Mouse (Mus musculus) hindbrain, postnatal 0 days (tissue): ENCODE measurements around the gene Prss48. TPM values are rescaled to one million over a fixed set of nuclear protein-coding genes. Genes with fewer than 3 reads are reported as not detected.

Source experiments
- ATAC-seq: fragments of 200-750 bp; cut with Nextera tagmentation; 2 replicates; pipeline ENCODE4 v1.8.0; 2017; ENCODE audit warnings: mild to moderate bottlenecking, moderate TSS enrichment, moderate library complexity
- DNase-seq: peaks from one replicate; pipeline ENCODE4 v3.0.0-alpha.2; 2015; ENCODE audit warnings: low spot score
- H3K27ac ChIP-seq: fragments of 300-500 bp; sonication (generic); 2 replicates; pipeline ENCODE4 v1.5.1; 2014; ENCODE audit warnings: mild to moderate bottlenecking
- H3K27me3 ChIP-seq: fragments of 300-500 bp; sonication (generic); 2 replicates; pipeline ENCODE4 v1.6.1; 2014; ENCODE audit warnings: low read length, mixed read lengths; ENCODE audit not compliant: insufficient read depth
- H3K36me3 ChIP-seq: fragments of 300-500 bp; sonication (generic); 2 replicates; pipeline ENCODE4 v1.6.1; 2014; ENCODE audit warnings: low read length, mixed read lengths; ENCODE audit not compliant: insufficient read depth
- H3K4me1 ChIP-seq: fragments of 300-500 bp; sonication (generic); 2 replicates; pipeline ENCODE4 v1.6.1; 2014; ENCODE audit warnings: antibody characterized with exemption, low read length, mixed read lengths; ENCODE audit not compliant: insufficient read depth
- H3K4me2 ChIP-seq: fragments of 300-500 bp; sonication (generic); 2 replicates; pipeline ENCODE4 v1.6.1; 2014; ENCODE audit warnings: low read depth, mild to moderate bottlenecking, low read length, moderate library complexity, mixed read lengths
- H3K4me3 ChIP-seq: fragments of 300-500 bp; sonication (generic); 2 replicates; pipeline ENCODE4 v1.5.1; 2014; ENCODE audit warnings: low read length
- H3K9ac ChIP-seq: fragments of 300-500 bp; sonication (generic); replicated peaks from 2 replicates; pipeline ENCODE4 v1.6.1; 2014; ENCODE audit warnings: mild to moderate bottlenecking, low read length, moderate library complexity, mixed read lengths
- H3K9me3 ChIP-seq: fragments of 300-500 bp; sonication (generic); 2 replicates; pipeline ENCODE4 v1.6.1; 2016; ENCODE audit warnings: low read length, mixed read lengths
- CTCF ChIP-seq: IDR thresholded peaks from 2 replicates; pipeline ENCODE4 v1.5.1; 2016; ENCODE audit warnings: antibody characterized with exemption, control low read depth, low read depth
- WGBS: fragments of 180-500 bp; shearing (Covaris S2); extraction: QIAGEN DNeasy Blood & Tissue Kit; methylation state at CpG from one replicate; pipeline ENCODE4 v1.1.7; 2014; 5-methylcytosine and 5-hydroxymethylcytosine counted together
- polyA plus RNA-seq: library from polyadenylated mRNA; unstranded; fragments of >200 nt; fragmentation: Nextera tagmentation; extraction: Ambion mirVana; gene quantifications from 2 replicates; pipeline ENCODE4 v1.2.1, GENCODE M21; 2015
- total RNA-seq: library from RNA; depleted of rRNA; stranded (reverse); fragments of >200 nt; gene quantifications from 2 replicates; pipeline ENCODE4 v1.2.3, GENCODE M21; 2014

Gene Prss48
- total and polyA plus RNA-seq, 2 experiments from 2014 or later: not detected

GRCm38 (mm10) chr3:86004751-86005150 lies 2.5 kb upstream of the Prss48 start:
- Histone ChIP-seq H3K27me3 (no peaks in the 10 kb centered on the region), H3K27ac (no peak overlapping the region), H3K9ac (no peak overlapping the region), H3K36me3 (no peaks in the 10 kb centered on the region), H3K4me3 (no peak overlapping the region), H3K9me3 (no peaks in the 10 kb centered on the region), H3K4me2 (no peak overlapping the region), H3K4me1 (0 out of 2 replicates have a peak, but pooled peaks cover 5% of the 10 kb centered on the region)
- DNase-seq (no peak), ATAC-seq (no peak)
- TF ChIP-seq CTCF: no peak
- WGBS: 91% methylated on average over 10 of the region's 10 CpGs

DNA sequence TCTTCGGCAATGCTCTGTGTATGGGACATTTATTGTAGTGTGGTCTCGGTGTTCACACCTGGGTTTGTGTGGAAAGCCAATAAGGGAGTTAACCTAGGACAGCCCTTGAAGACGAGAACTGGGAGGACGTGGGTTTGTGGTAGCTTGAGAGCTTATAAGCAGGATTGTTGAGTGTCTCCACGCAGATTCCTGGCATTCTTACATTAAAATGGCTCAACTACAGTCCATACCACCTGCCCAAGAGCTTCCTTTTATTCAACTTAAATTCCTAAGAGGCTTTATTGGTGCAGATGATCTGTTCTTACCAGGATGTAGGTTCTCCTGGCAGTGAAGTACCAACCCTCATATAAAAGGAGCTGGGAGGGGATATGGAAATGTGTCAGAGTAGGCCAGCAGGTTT lies 649 bp upstream of the Prss48 start:
- Histone ChIP-seq H3K36me3 (no peaks in the 10 kb centered on the region), H3K4me1 (0 out of 2 replicates have a peak, but pooled peaks cover 5% of the 10 kb centered on the region), H3K9ac (no peak overlapping the region), H3K27ac (no peak overlapping the region), H3K27me3 (no peaks in the 10 kb centered on the region), H3K9me3 (no peaks in the 10 kb centered on the region), H3K4me3 (no peak overlapping the region), H3K4me2 (no peak overlapping the region)
- ATAC-seq (no peak), DNase-seq (no peak)
- whole genome bisulfite sequencing: 86% methylated on average over 5 of the region's 5 CpGs
- no peak for TF ChIP-seq CTCF

DNA sequence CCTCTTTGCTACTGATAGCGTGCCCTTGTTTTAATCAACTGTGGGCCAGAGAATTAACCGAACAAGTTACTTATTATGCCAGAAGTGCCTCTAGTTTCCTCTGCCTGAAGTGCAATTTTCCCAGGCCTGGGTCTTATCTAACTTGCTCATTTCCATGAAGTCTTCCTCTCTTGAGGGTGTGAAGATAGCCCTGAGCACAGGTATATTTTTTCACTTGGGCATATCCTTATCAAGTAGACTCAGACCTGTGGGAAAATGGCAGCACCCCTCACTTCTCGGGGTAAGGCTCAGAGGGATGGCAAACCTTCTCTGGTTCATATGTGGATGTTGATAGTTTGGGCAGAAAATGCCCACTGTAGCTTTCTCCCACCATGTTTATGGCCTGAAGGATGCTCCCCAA lies 1.0 kb downstream of the Prss48 start:
- no peak for TF ChIP-seq CTCF
- Histone ChIP-seq H3K27me3 (no peaks in the 10 kb centered on the region), H3K27ac (no peak overlapping the region), H3K36me3 (no peaks in the 10 kb centered on the region), H3K9me3 (no peaks in the 10 kb centered on the region), H3K4me2 (no peak overlapping the region), H3K9ac (no peak overlapping the region), H3K4me1 (0 out of 2 replicates have a peak, but pooled peaks cover 5% of the 10 kb centered on the region), H3K4me3 (no peak overlapping the region)
- 93% methylated on average over 3 of the region's 3 CpGs for WGBS
- DNase-seq (no peak), ATAC-seq (no peak)

GRCm38 (mm10) chr3:85994645-85995044 lies 7.6 kb downstream of the Prss48 start:
- H3K4me2 ChIP-seq: no peak overlapping the region
- no peaks in the 10 kb centered on the region for H3K9me3 ChIP-seq
- H3K4me1 ChIP-seq: no peaks in the 10 kb centered on the region
- no peaks in the 10 kb centered on the region for H3K36me3 ChIP-seq
- H3K9ac ChIP-seq: no peak overlapping the region
- H3K4me3 ChIP-seq: no peak overlapping the region
- no peak for TF ChIP-seq CTCF
- no peaks in the 10 kb centered on the region for H3K27me3 ChIP-seq
- DNase-seq (no peak), ATAC-seq (no peak)
- H3K27ac ChIP-seq: no peak overlapping the region
- 81% methylated on average over 4 of the region's 4 CpGs for WGBS

GRCm38 (mm10) chr3:85993744-85994143 lies 8.5 kb downstream of the Prss48 start:
- H3K9ac ChIP-seq: no peak overlapping the region
- H3K27me3 ChIP-seq: no peaks in the 10 kb centered on the region
- no peak for ATAC-seq
- H3K4me3 ChIP-seq: no peak overlapping the region
- no peaks in the 10 kb centered on the region for H3K9me3 ChIP-seq
- H3K36me3 ChIP-seq: no peaks in the 10 kb centered on the region
- TF ChIP-seq CTCF: no peak
- no peak for DNase-seq
- no peak overlapping the region for H3K4me2 ChIP-seq
- H3K27ac ChIP-seq: no peak overlapping the region
- WGBS: 85% methylated on average over 11 of the region's 11 CpGs
- no peaks in the 10 kb centered on the region for H3K4me1 ChIP-seq

GRCm38 (mm10) chr3:85991802-85992156 lies 10.5 kb downstream of the Prss48 start:
- no peak for TF ChIP-seq CTCF

DNA sequence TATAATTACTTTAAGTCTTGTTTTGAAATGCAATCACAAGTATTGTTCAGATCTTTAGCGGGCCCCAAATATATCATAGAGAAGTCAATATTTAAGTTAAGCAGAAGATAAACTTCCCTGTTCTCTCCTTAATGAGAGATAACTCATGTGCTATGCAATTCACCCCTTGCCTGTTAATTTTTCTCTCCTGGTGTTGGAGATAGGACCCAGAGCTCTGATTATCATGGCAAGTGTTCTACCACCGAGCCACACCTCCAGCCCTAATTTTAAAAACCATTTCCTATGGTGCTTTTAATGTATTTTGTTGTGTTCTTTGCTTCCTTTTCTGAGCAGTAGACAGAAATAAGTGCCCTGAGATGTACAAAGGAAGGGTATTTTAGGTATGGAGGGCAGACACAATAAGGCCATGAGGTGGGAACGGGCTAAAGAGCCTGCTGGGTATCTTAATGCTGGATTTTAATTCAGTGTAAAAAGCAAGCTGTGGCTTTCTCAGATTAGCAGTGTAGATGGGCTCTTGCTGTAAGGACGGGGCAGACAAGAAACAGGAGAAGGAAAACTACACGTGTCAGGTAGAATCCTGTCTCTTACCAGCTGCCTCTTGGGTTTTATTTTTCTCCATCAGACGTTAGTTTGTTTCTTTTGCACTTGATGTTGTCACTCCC lies 11.0 kb downstream of the Prss48 start:
- no peak overlapping the region for H3K9ac ChIP-seq
- ATAC-seq (no peak), DNase-seq (no peak)
- no peak overlapping the region for H3K4me3 ChIP-seq
- H3K27me3 ChIP-seq: no peaks in the 10 kb centered on the region
- WGBS: 73% methylated on average over 6 of the region's 6 CpGs
- H3K36me3 ChIP-seq: no peaks in the 10 kb centered on the region
- H3K9me3 ChIP-seq: no peaks in the 10 kb centered on the region
- H3K4me2 ChIP-seq: no peak overlapping the region
- no peak for TF ChIP-seq CTCF
- H3K27ac ChIP-seq: no peak overlapping the region
- H3K4me1 ChIP-seq: no peaks in the 10 kb centered on the region

More at GRCm38 (mm10) chr3:85991802-85992156, 10.5 kb downstream of the Prss48 start:
- Histone ChIP-seq H3K27ac (no peak overlapping the region), H3K4me2 (no peak overlapping the region), H3K27me3 (no peaks in the 10 kb centered on the region), H3K9ac (no peak overlapping the region), H3K4me3 (no peak overlapping the region), H3K4me1 (no peaks in the 10 kb centered on the region), H3K9me3 (no peaks in the 10 kb centered on the region), H3K36me3 (no peaks in the 10 kb centered on the region)
- no peak for ATAC-seq
- DNase-seq: no peak
- WGBS: 64% methylated on average over 5 of the region's 5 CpGs
